Mouse (Mus musculus): ENCODE data around the gene Rmdn3.
A peak's percentile ranks its signal among the peaks of the same experiment; 100 is the strongest.

Gene Rmdn3

GRCm38 (mm10) chr2:119101552-119101951 is 55.3 kb downstream of the Rmdn3 start:
- DNase-seq (ENCODE audit: low read depth, low spot score): peak; percentile 9
